Mouse (Mus musculus) kidney, embryonic 16.5 days (tissue): ENCODE results near the gene Foxn3. TPM values are rescaled to one million over a fixed set of nuclear protein-coding genes. Genes with fewer than 3 reads are reported as not detected.

Source experiments
- ATAC-seq: fragments of 200-750 bp; cut with Nextera tagmentation; 2 replicates; pipeline ENCODE4 v1.8.0; 2017; ENCODE audit warnings: moderate TSS enrichment; ENCODE audit not compliant: low FRiP score, low TSS enrichment
- H3K27ac ChIP-seq: fragments of 300-500 bp; sonication (generic); 2 replicates; pipeline ENCODE4 v1.5.1; 2014; ENCODE audit warnings: low read length
- H3K27me3 ChIP-seq: fragments of 300-500 bp; sonication (generic); 2 replicates; pipeline ENCODE4 v1.6.1; 2014; ENCODE audit warnings: low read length, control low read depth, mixed read lengths; ENCODE audit not compliant: insufficient read depth
- H3K36me3 ChIP-seq: fragments of 300-500 bp; sonication (generic); 2 replicates; pipeline ENCODE4 v1.6.1; 2014; ENCODE audit warnings: low read length, control low read depth, mixed read lengths; ENCODE audit not compliant: insufficient read depth
- H3K4me1 ChIP-seq: fragments of 300-500 bp; sonication (generic); 2 replicates; pipeline ENCODE4 v1.6.1; 2014; ENCODE audit warnings: low read length, control low read depth, mixed read lengths; ENCODE audit not compliant: insufficient read depth
- H3K4me2 ChIP-seq: fragments of 300-500 bp; sonication (generic); replicated peaks from 2 replicates; pipeline ENCODE4 v1.6.1; 2014; ENCODE audit warnings: low read depth, low read length
- H3K4me3 ChIP-seq: fragments of 300-500 bp; sonication (generic); 2 replicates; pipeline ENCODE4 v1.5.1; 2014; ENCODE audit warnings: mild to moderate bottlenecking, low read length
- H3K9ac ChIP-seq: fragments of 300-500 bp; sonication (generic); replicated peaks from 2 replicates; pipeline ENCODE4 v1.6.1; 2014; ENCODE audit warnings: low read length
- H3K9me3 ChIP-seq: fragments of 300-500 bp; sonication (generic); 2 replicates; pipeline ENCODE4 v1.6.1; 2016; ENCODE audit warnings: low read length, control low read depth
- WGBS: fragments of 180-500 bp; shearing (Covaris S2); extraction: QIAGEN DNeasy Blood & Tissue Kit; methylation state at CpG from one replicate; pipeline ENCODE4 v1.1.7; 2014; 5-methylcytosine and 5-hydroxymethylcytosine counted together
- polyA plus RNA-seq: library from polyadenylated mRNA; unstranded; fragments of >200 nt; fragmentation: Nextera tagmentation; extraction: Ambion mirVana; gene quantifications from 2 replicates; pipeline ENCODE4 v1.2.1, GENCODE M21; 2015

Foxn3 gene
- polyA plus RNA-seq, 1 experiment from 2014 or later, result 54.0 TPM

GRCm38 (mm10) chr12:99389244-99389643 is 174.1 kb downstream of the Foxn3 start:
- Histone ChIP-seq H3K9me3 (no peaks in the 10 kb centered on the region), H3K4me1 (peaks cover 22% of the 10 kb centered on the region), H3K4me3 (no peak overlapping the region), H3K36me3 (peaks cover 15% of the 10 kb centered on the region), H3K27ac (no peak overlapping the region), H3K9ac (no peak overlapping the region), H3K27me3 (no peaks in the 10 kb centered on the region), H3K4me2 (no peak overlapping the region)
- WGBS, result 89% methylated on average over 7 of the region's 7 CpGs
- no peak for ATAC-seq

DNA sequence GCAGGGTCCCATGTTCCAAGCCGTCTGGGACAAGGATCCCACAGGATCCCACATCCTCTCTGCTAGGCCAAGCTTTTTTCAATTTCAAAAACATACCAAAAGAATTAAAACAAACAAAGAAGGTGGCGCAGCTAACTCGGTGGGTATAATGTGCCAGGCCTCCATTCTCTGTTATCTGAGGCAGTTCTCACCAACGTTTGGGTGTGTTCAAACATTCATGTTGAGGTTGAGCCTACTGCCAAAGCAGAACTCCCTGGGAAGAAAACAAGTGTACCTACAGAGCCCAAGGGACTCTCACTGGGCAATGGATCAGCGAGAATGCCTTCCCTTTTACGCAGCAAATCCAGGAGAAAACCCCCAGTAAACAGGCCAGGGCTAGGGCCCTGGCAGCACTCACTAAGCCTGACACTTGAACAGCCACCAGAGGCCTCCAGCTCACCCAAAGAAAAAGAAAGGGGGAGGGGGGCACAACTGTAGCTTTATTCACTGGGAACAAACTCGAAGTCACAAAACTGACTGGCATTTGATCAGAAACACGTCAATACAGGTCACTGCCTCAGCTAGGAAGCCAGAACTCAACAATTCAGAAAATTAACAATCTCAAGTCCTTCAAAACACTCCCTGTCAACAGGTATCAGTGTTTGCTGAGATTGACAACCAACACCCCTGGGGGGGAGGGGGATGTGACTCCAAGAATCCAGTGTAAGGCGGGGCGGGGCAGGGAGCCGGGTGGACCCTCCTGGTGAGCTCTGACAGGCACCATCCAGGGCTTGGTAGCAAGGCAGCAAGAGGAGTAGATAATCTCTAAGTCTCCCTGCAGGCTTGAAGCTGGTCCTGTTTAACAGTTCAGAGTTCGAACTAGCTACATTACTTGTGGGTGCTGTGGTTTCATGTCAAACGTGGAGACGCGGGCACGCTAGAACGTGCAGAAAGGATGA is 177.2 kb downstream of the Foxn3 start:
- H3K9ac ChIP-seq, result no peak overlapping the region
- no peak overlapping the region for H3K27ac ChIP-seq
- H3K27me3 ChIP-seq, result no peaks in the 10 kb centered on the region
- H3K9me3 ChIP-seq, result no peaks in the 10 kb centered on the region
- no peak for ATAC-seq
- H3K36me3 ChIP-seq, result peaks cover 25% of the 10 kb centered on the region
- H3K4me3 ChIP-seq, result no peak overlapping the region
- WGBS, result 85% methylated on average over 17 of the region's 17 CpGs
- H3K4me2 ChIP-seq, result no peak overlapping the region
- H3K4me1 ChIP-seq, result peaks cover 11% of the 10 kb centered on the region

DNA sequence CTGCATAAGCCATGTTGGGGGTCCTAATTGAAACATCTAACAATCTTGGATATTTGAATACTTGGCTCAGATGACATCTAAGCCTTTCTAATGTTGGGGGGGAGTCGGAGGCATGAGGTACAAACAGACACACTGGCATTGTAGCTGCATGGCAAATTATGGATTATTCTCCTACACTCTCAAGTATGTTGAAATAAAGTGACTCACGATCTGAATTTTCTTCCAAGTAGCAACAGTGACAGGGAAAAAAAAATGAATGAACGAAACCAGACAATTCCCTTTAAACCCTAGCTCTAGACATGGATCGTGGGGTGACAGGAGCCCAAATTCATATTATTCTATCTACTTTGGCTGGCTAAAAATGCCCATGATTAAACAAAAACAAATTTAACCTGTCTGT is 178.3 kb downstream of the Foxn3 start:
- Histone ChIP-seq H3K27ac (no peak overlapping the region), H3K4me1 (0 out of 2 replicates have a peak, but pooled peaks cover under 1% of the 10 kb centered on the region), H3K36me3 (peaks cover 25% of the 10 kb centered on the region), H3K9ac (no peak overlapping the region), H3K4me3 (no peak overlapping the region), H3K27me3 (no peaks in the 10 kb centered on the region), H3K9me3 (no peaks in the 10 kb centered on the region), H3K4me2 (no peak overlapping the region)
- WGBS, result 89% methylated on average over 4 of the region's 4 CpGs
- no peak for ATAC-seq

GRCm38 (mm10) chr12:99381317-99381716 is 182.1 kb downstream of the Foxn3 start:
- Histone ChIP-seq H3K36me3 (peaks cover 12% of the 10 kb centered on the region), H3K9ac (no peak overlapping the region), H3K4me2 (no peak overlapping the region), H3K4me1 (peaks cover 26% of the 10 kb centered on the region), H3K27ac (no peak overlapping the region), H3K4me3 (no peak overlapping the region), H3K9me3 (no peaks in the 10 kb centered on the region), H3K27me3 (no peaks in the 10 kb centered on the region)
- whole genome bisulfite sequencing, result 87% methylated on average over 9 of the region's 9 CpGs
- ATAC-seq, result no peak

DNA sequence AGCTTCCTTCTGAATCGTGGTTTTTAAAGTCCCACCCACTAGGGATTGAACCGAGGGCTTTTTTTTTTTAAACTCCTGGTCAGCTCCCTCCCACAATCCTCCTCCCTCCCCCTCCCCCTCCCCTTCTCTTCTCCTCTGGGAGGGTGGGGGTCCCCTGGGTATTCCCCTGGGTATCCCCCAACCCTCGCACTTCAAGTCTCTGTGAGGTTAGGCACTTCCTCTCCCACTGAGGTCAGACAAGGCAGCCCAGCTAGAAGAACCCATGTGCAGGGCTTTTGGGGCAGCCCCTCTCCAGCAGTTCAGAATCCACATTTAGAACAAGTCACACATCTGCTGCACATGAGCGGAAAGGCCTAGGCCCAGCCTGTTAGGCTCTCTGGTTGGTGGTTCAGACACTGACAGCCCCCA is 182.5 kb downstream of the Foxn3 start:
- Histone ChIP-seq H3K4me1 (peaks cover 26% of the 10 kb centered on the region), H3K4me2 (no peak overlapping the region), H3K9me3 (no peaks in the 10 kb centered on the region), H3K27ac (no peak overlapping the region), H3K4me3 (no peak overlapping the region), H3K36me3 (peaks cover 12% of the 10 kb centered on the region), H3K27me3 (no peaks in the 10 kb centered on the region), H3K9ac (no peak overlapping the region)
- 44% methylated on average over 4 of the region's 4 CpGs for WGBS
- no peak for ATAC-seq

- Histone ChIP-seq H3K27ac (no peak overlapping the region), H3K36me3 (peaks cover 10% of the 10 kb centered on the region), H3K4me2 (no peak overlapping the region), H3K4me1 (peaks cover 31% of the 10 kb centered on the region), H3K4me3 (no peak overlapping the region), H3K9ac (no peak overlapping the region), H3K9me3 (no peaks in the 10 kb centered on the region), H3K27me3 (no peaks in the 10 kb centered on the region)
- 75% methylated on average over 6 of the region's 6 CpGs for WGBS
- no peak for ATAC-seq
These were observed 183.3 kb downstream of the Foxn3 start for GRCm38 (mm10) chr12:99380124-99380523.

DNA sequence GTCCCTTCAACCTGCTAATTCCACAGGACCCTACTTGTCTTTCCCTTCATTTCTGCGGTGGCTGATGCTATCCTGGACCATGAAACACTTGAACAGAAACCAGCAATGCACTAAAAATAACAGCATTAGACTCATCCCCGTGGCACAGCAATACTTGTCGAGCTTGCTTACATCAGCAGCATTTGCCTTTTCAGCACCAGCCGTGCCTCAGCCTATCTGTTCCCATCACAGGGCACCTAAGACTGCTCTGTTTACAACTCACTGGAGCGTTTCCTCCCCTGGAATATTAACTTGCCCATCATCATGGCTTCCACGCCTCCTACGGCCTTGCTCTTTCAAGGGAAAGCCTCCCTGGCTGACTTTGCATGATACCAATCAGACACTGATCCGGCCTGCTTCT is 185.1 kb downstream of the Foxn3 start:
- 0 out of 2 replicates have a peak overlapping the region, but pooled peaks have one; percentile 28 for H3K4me2 ChIP-seq
- H3K27me3 ChIP-seq, result no peaks in the 10 kb centered on the region
- H3K9me3 ChIP-seq, result no peaks in the 10 kb centered on the region
- H3K9ac ChIP-seq, result no peak overlapping the region
- H3K4me1 ChIP-seq, result peaks cover 31% of the 10 kb centered on the region
- WGBS, result 34% methylated on average over 8 of the region's 8 CpGs
- H3K4me3 ChIP-seq, result peak overlapping the region; percentile 15; the same call in 1 of the 2 replicates
- peak; percentile 89 for ATAC-seq
- H3K36me3 ChIP-seq, result peaks cover 9% of the 10 kb centered on the region
- peak overlapping the region; percentile 37 for H3K27ac ChIP-seq

DNA sequence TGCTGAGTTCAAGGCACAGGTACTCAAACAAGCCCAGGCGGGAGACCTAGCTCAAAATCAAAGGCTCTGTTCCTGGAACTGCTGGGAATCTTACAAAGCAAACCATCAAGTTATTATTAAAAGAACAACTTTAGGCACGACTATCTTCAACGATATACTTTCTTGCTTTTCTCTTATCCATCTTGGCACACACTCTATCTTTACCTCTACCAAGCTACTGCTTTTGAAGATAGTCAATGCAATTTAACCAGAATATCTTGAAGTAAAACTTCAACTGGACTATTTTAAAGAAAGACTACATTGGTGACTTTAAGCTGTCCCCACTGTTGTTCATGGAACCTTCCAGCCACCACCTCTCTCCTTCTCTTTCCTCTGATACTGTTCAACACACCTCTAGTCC is 185.7 kb downstream of the Foxn3 start:
- WGBS, result 78% methylated on average over 3 of the region's 3 CpGs
- Histone ChIP-seq H3K27me3 (no peaks in the 10 kb centered on the region), H3K4me1 (peaks cover 31% of the 10 kb centered on the region), H3K4me3 (no peak overlapping the region), H3K9ac (no peak overlapping the region), H3K4me2 (no peak overlapping the region), H3K27ac (no peak overlapping the region), H3K36me3 (0 out of 2 replicates have a peak, but pooled peaks cover 4% of the 10 kb centered on the region), H3K9me3 (no peaks in the 10 kb centered on the region)
- ATAC-seq, result no peak

DNA sequence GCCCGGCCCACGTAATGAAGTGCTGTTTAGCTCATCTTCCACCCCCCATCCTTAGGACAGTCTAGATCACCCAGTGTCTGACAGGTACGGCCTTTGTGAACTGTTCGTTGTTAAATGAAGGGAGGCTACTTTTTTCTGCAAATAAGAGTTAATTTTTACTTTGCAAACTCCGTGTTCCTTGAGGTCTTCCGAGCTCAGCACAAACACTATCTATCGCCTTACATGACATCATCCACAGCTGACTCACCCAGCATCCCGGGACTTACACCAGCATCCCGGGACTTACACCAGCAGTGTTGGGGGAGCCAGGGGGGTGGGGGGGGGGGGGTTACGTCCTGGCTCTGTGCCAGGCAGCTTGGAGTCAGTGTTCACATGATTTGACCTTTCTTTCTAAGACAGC is 186.3 kb downstream of the Foxn3 start:
- 63% methylated on average over 10 of the region's 10 CpGs for WGBS
- no peak for ATAC-seq
- Histone ChIP-seq H3K9me3 (no peaks in the 10 kb centered on the region), H3K4me2 (no peak overlapping the region), H3K36me3 (0 out of 2 replicates have a peak, but pooled peaks cover 4% of the 10 kb centered on the region), H3K4me3 (no peak overlapping the region), H3K27ac (no peak overlapping the region), H3K27me3 (no peaks in the 10 kb centered on the region), H3K4me1 (peaks cover 32% of the 10 kb centered on the region), H3K9ac (no peak overlapping the region)

DNA sequence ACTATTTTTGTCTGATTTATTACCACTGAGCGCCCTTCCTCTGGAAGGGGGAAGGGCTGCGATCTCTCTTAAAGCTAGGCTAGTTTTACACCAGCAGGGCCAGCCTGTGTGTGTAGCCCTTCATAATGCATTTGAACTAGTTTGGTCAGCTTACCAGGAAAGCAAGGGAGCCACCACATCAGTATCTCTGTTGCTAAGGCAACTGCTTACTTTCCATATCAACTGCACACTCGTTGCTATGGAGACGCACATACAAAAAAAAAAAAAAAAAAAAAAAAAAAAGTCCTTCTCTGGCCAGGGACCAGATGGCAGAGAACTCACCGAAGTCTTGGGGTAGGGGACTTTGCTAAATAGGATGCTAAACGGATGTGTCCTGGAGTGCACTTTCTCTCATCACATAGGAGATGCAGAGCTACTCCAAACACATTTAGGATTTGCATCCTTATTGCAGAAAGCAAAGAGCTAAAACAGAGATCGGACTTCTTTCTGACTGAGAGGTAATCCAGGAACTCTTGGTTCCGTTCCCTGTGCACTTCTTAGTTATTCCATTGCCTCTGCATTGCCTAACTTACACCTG is 187.4 kb downstream of the Foxn3 start:
- Histone ChIP-seq H3K27ac (no peak overlapping the region), H3K27me3 (no peaks in the 10 kb centered on the region), H3K9me3 (no peaks in the 10 kb centered on the region), H3K4me3 (no peak overlapping the region), H3K4me2 (no peak overlapping the region), H3K4me1 (peaks cover 42% of the 10 kb centered on the region), H3K36me3 (no peaks in the 10 kb centered on the region), H3K9ac (no peak overlapping the region)
- 83% methylated on average over 8 of the region's 8 CpGs for WGBS
- ATAC-seq, result no peak
